Mouse (Mus musculus) MEL (cell line): ENCODE data around the gene Map3k10. TPM values are rescaled to one million over a fixed set of nuclear protein-coding genes. Genes with fewer than 3 reads are reported as not detected.

Source experiments
- DNase-seq: peaks from one replicate; pipeline ENCODE4 v3.0.0; 2011; ENCODE audit warnings: low read depth, low spot score
- H3K27ac ChIP-seq: 2 replicates; pipeline ENCODE4 v1.5.1; 2012; ENCODE audit warnings: low read depth, mild to moderate bottlenecking, control low read depth, low read length, moderate library complexity; ENCODE audit not compliant: control insufficient read depth
- H3K27me3 ChIP-seq, 2 experiments: fragments of 150-350 bp in 1 of 2; sonication (generic) in 1 of 2; 2 replicates each; pipeline ENCODE4 v1.6.1; 2012; ENCODE audit warnings: low read length in 2 of 2, mild to moderate bottlenecking in 2 of 2, improper control_type of control experiment in 1 of 2, moderate library complexity in 1 of 2; ENCODE audit not compliant: insufficient read depth in 2 of 2, control insufficient read depth in 1 of 2
- H3K36me3 ChIP-seq, 2 experiments: 2 replicates each; pipeline ENCODE4 v1.6.1; 2012 to 2014; ENCODE audit warnings: low read length in 2 of 2, improper control_type of control experiment in 1 of 2, inconsistent platforms in 1 of 2, mild to moderate bottlenecking in 1 of 2; ENCODE audit not compliant: insufficient read depth in 2 of 2, control insufficient read depth in 1 of 2
- H3K4me1 ChIP-seq, 2 experiments: fragments of 150-350 bp in 1 of 2; sonication (generic) in 1 of 2; 2 replicates each; pipeline ENCODE4 v1.6.1; 2012; ENCODE audit warnings: low read length in 2 of 2, improper control_type of control experiment in 1 of 2, mild to moderate bottlenecking in 1 of 2; ENCODE audit not compliant: insufficient read depth in 2 of 2, control insufficient read depth in 1 of 2
- H3K4me3 ChIP-seq, 2 experiments: fragments of 150-350 bp in 1 of 2; sonication (generic) in 1 of 2; 2 replicates each; pipeline ENCODE4 v1.5.1; 2012; ENCODE audit warnings: low read depth in 2 of 2, low read length in 2 of 2, mild to moderate bottlenecking in 2 of 2, moderate library complexity in 2 of 2, control low read depth in 1 of 2, improper control_type of control experiment in 1 of 2; ENCODE audit not compliant: control insufficient read depth in 1 of 2, insufficient read depth in 1 of 2
- H3K79me2 ChIP-seq: 2 replicates; pipeline ENCODE4 v1.6.1; 2012; ENCODE audit warnings: mild to moderate bottlenecking, low read length, moderate library complexity; ENCODE audit not compliant: control insufficient read depth, poor library complexity, insufficient read depth
- H3K9ac ChIP-seq: 2 replicates; pipeline ENCODE4 v1.6.1; 2012; ENCODE audit warnings: low read depth, mild to moderate bottlenecking, control low read depth, low read length, moderate library complexity; ENCODE audit not compliant: control insufficient read depth, poor library complexity, severe bottlenecking
- H3K9me3 ChIP-seq: fragments of 150-350 bp; sonication (generic); replicated peaks from 2 replicates; pipeline ENCODE4 v1.6.1; 2012; ENCODE audit warnings: mild to moderate bottlenecking, low read length, improper control_type of control experiment, moderate library complexity; ENCODE audit not compliant: insufficient read depth
- CHD1 ChIP-seq: IDR thresholded peaks from 2 replicates; pipeline ENCODE4 v1.6.1; 2012; ENCODE audit warnings: low read depth, mild to moderate bottlenecking, inconsistent platforms, low read length, improper control_type of control experiment
- CHD2 ChIP-seq: IDR thresholded peaks from 2 replicates; pipeline ENCODE4 v1.6.1; 2011; ENCODE audit warnings: low read length, improper control_type of control experiment
- E2F4 ChIP-seq: IDR thresholded peaks from 2 replicates; pipeline ENCODE4 v1.6.1; 2011; ENCODE audit warnings: low read depth, low read length, improper control_type of control experiment, borderline replicate concordance
- ELF1 ChIP-seq: IDR thresholded peaks from 2 replicates; pipeline ENCODE4 v1.6.1; 2014; ENCODE audit warnings: low read depth, mild to moderate bottlenecking, inconsistent platforms, low read length, improper control_type of control experiment, moderate library complexity
- ETS1 ChIP-seq: IDR thresholded peaks from 2 replicates; pipeline ENCODE4 v1.6.1; 2012; ENCODE audit warnings: low read depth, mild to moderate bottlenecking, inconsistent platforms, low read length, improper control_type of control experiment, moderate library complexity
- MAX ChIP-seq: IDR thresholded peaks from 2 replicates; pipeline ENCODE4 v1.6.1; 2011; ENCODE audit warnings: low read length, improper control_type of control experiment
- MYC ChIP-seq: IDR thresholded peaks from 2 replicates; pipeline ENCODE4 v1.6.1; 2011; ENCODE audit warnings: low read depth, mild to moderate bottlenecking, low read length, improper control_type of control experiment, moderate library complexity
- RAD21 ChIP-seq: IDR thresholded peaks from 2 replicates; pipeline ENCODE4 v1.6.1; 2011; ENCODE audit warnings: mild to moderate bottlenecking, low read depth, low read length, improper control_type of control experiment
- TCF12 ChIP-seq: IDR thresholded peaks from 2 replicates; pipeline ENCODE4 v1.6.1; 2014; ENCODE audit warnings: low read depth, mild to moderate bottlenecking, inconsistent platforms, low read length, improper control_type of control experiment, moderate library complexity
- USF2 ChIP-seq, 2 experiments: IDR thresholded peaks; 2 replicates each; pipeline ENCODE4 v1.6.1; 2011 to 2012; ENCODE audit warnings: improper control_type of control experiment in 2 of 2, low read length in 2 of 2, borderline replicate concordance in 1 of 2, inconsistent platforms in 1 of 2, low read depth in 1 of 2, mild to moderate bottlenecking in 1 of 2; ENCODE audit not compliant: insufficient read depth in 1 of 2
- ZMIZ1 ChIP-seq: IDR thresholded peaks from 2 replicates; pipeline ENCODE4 v1.6.1; 2012; ENCODE audit warnings: low read depth, mild to moderate bottlenecking, inconsistent platforms, low read length, improper control_type of control experiment, moderate library complexity
- polyA plus RNA-seq, 2 experiments: library from polyadenylated mRNA; stranded (reverse) in 1 of 2; unstranded in 1 of 2; fragments of >175 nt in 1 of 2; fragments of >200 nt in 1 of 2; gene quantifications; 2 replicates each; pipeline versions ENCODE4 v1.2.1 to v1.2.4; 2012; ENCODE audit warnings: low replicate concordance in 2 of 2, low read depth in 1 of 2; ENCODE audit not compliant: insufficient read length in 2 of 2, insufficient read depth in 1 of 2, missing spikeins in 1 of 2
- total RNA-seq: library from RNA; depleted of rRNA; stranded (reverse); fragments of 300-350 nt; gene quantifications from 2 replicates; pipeline ENCODE4 v1.2.3, GENCODE M21; 2012

Gene Map3k10
- total and polyA plus RNA-seq, 3 experiments = 22.0 to 33.3 TPM; not detected in 1

DNA sequence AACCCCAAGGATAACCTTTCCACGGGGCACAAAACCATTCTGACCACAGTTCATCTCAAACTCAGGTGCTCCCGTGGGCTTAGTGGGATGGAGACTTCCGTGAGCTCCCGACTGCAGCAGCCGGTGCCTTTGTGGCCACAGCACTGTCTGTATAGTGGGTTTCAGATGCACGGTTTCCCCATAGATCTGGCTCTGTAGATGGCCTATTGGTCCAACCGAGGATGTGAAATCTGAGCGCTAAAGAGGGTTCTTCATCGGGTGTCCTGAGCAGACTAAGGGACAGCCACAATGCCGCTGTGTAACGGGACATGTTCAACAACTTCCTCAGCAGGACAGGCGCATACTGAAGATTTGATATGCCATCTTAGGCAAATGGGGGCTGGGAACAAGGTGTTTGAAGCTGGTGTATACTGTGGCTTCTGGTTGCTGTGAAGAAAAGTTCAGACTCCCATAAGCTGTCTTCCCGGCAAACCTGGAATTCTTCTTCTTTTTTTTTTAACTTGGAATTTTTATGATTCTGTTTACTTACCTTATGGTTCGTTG, 13.9 kb upstream of the Map3k10 start:
- Histone ChIP-seq H3K9me3 (no peaks in the 10 kb centered on the region), H3K4me3 (peak overlapping the region; percentile 75 to 86), H3K4me1 (peaks cover 0 to 6% of the 10 kb centered on the region in 2 experiments; a peak in 2 of 4 replicates), H3K9ac (peak overlapping the region; percentile 87), H3K36me3 (peaks cover 0 to 3% of the 10 kb centered on the region in 2 experiments; a peak in 1 of 4 replicates), H3K27me3 (no peaks in the 10 kb centered on the region), H3K27ac (peak overlapping the region; percentile 74; the same call in 1 of the 2 replicates), H3K79me2 (peaks cover 2% of the 10 kb centered on the region; the same call in 1 of the 2 replicates)
- DNase-seq = peak; percentile 54
- no peak for TF ChIP-seq ETS1
- TF ChIP-seq CHD1 = 0 out of 2 replicates have a peak, but pooled peaks have one; percentile 56

DNA sequence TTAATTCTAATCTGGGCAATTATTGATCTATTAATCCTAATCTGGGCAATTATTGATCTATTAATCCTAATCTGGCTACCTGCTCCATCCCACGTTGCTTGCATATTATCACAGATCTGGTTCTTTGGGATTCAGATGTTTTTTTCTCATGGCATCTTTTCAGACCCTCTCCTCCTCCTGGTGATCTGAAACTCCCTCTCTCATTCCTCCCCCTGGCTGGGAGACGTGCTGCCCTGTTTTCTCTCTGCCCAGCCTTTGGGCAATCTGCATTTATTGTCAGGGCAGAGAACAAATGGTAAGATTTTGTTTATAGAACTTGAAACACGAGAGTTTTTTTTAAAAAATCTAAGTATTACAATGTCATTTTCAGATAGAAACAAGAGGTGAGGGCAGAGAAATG, 13.4 kb upstream of the Map3k10 start:
- Histone ChIP-seq H3K4me1 (peaks cover 0 to 6% of the 10 kb centered on the region in 2 experiments; a peak in 2 of 4 replicates), H3K9ac (no peak overlapping the region; the same call in 1 of the 2 replicates), H3K4me3 (no peak overlapping the region; a peak in 1 of 4 replicates), H3K27me3 (no peaks in the 10 kb centered on the region), H3K27ac (no peak overlapping the region), H3K36me3 (peaks cover 0 to 3% of the 10 kb centered on the region in 2 experiments; a peak in 1 of 4 replicates), H3K79me2 (peaks cover 2% of the 10 kb centered on the region; the same call in 1 of the 2 replicates), H3K9me3 (no peaks in the 10 kb centered on the region)
- DNase-seq = no peak
- TF ChIP-seq TCF12 = no peak
- no peak for TF ChIP-seq CHD1
- TF ChIP-seq E2F4 = no peak
- TF ChIP-seq RAD21 = no peak
- no peak for TF ChIP-seq USF2 (IDR thresholded peaks at IDR 0.05; ENCODE audit: borderline replicate concordance in 1 of 2, insufficient read depth in 1 of 2, low read depth in 1 of 2, low read length in 2 of 2)
- no peak for TF ChIP-seq ELF1
- TF ChIP-seq MYC = no peak
- no peak for TF ChIP-seq ZMIZ1
- TF ChIP-seq MAX = no peak

GRCm38 (mm10) chr7:27687043-27687442, 12.6 kb upstream of the Map3k10 start:
- peaks cover 2% of the 10 kb centered on the region; the same call in 1 of the 2 replicates for H3K79me2 ChIP-seq
- no peak for DNase-seq
- H3K36me3 ChIP-seq = peaks cover 0 to 3% of the 10 kb centered on the region in 2 experiments; a peak in 1 of 4 replicates
- no peak overlapping the region for H3K4me3 ChIP-seq
- H3K9ac ChIP-seq = no peak overlapping the region
- H3K27me3 ChIP-seq = no peaks in the 10 kb centered on the region
- H3K9me3 ChIP-seq = no peaks in the 10 kb centered on the region
- H3K4me1 ChIP-seq = peaks cover 0 to 6% of the 10 kb centered on the region in 2 experiments; a peak in 2 of 4 replicates
- TF ChIP-seq ZMIZ1 = no peak
- no peak for TF ChIP-seq E2F4
- no peak for TF ChIP-seq USF2 (IDR thresholded peaks at IDR 0.05; ENCODE audit: borderline replicate concordance in 1 of 2, insufficient read depth in 1 of 2, low read depth in 1 of 2, low read length in 2 of 2)
- TF ChIP-seq CHD2 = no peak
- H3K27ac ChIP-seq = no peak overlapping the region
